Mouse (Mus musculus): Measurements from ENCODE around the gene Mcidas. TPM values are rescaled to one million over a fixed set of nuclear protein-coding genes. Genes with fewer than 3 reads are reported as not detected.

Mcidas gene
- polyA plus RNA-seq, 1 experiment, result not detected

DNA sequence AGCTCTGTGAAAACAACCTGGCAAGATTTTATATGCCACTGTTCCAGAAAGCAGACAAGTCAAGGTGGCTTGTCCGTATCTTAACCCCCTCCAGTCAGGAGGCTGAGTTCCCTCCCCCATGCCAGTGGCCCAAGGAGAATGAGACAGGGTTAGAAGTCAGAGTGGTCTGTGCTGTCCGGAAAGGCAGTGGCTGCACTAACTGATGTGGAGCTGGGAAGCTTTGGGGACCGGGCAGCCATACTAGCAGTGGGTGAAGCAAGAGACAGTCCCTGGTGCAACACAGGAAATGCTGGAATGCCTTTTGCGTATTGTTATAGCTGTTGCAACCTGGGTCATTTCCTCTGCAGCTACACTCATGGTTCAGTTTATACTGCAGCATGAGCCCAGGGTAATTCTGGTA lies 3.3 kb upstream of the Mcidas start:
- no peak for TF ChIP-seq TCF3 (IDR thresholded peaks at IDR 0.05; ENCODE audit: insufficient read length, low read depth)
- peaks cover 26% of the 10 kb centered on the region for H3K27me3 ChIP-seq (ENCODE audit: control insufficient read depth, insufficient read depth, insufficient read length)
- no peak overlapping the region for H3ac ChIP-seq (ENCODE audit: control insufficient read depth, insufficient read length)
- no peak overlapping the region for H3K4me2 ChIP-seq (ENCODE audit: low read depth)
- no peaks in the 10 kb centered on the region for H3K36me3 ChIP-seq (ENCODE audit: control insufficient read depth, insufficient read depth)
- no peaks in the 10 kb centered on the region for H3K79me2 ChIP-seq (ENCODE audit: control insufficient read depth, insufficient read depth)
- no peak overlapping the region for H3K4me3 ChIP-seq

GRCm38 (mm10) chr13:112994191-112994590 lies 546 bp downstream of the Mcidas start:
- Histone ChIP-seq H3K79me2 (ENCODE audit: control insufficient read depth, insufficient read depth) (no peaks in the 10 kb centered on the region), H3K36me3 (ENCODE audit: control insufficient read depth, insufficient read depth) (no peaks in the 10 kb centered on the region), H3ac (ENCODE audit: control insufficient read depth, insufficient read length) (no peak overlapping the region), H3K4me2 (ENCODE audit: low read depth) (peak overlapping the region; percentile 48), H3K4me3 (no peak overlapping the region), H3K27me3 (ENCODE audit: control insufficient read depth, insufficient read depth, insufficient read length) (peaks cover 26% of the 10 kb centered on the region)
- no peak for TF ChIP-seq MYOD1 (IDR thresholded peaks at IDR 0.05; ENCODE audit: control insufficient read depth in 1 of 3, insufficient read length in 2 of 3, low read depth in 2 of 3)
- no peak for TF ChIP-seq REST (IDR thresholded peaks at IDR 0.05; ENCODE audit: insufficient read depth, insufficient read length)
- no peak for TF ChIP-seq E2F4 (IDR thresholded peaks at IDR 0.05; ENCODE audit: insufficient read depth)
- TF ChIP-seq MAX (IDR thresholded peaks at IDR 0.05; ENCODE audit: low read depth), result no peak

GRCm38 (mm10) chr13:112996407-112996806 lies 2.8 kb downstream of the Mcidas start:
- Histone ChIP-seq H3K4me3 (no peak overlapping the region), H3K79me2 (ENCODE audit: control insufficient read depth, insufficient read depth) (no peaks in the 10 kb centered on the region), H3K27me3 (ENCODE audit: control insufficient read depth, insufficient read depth, insufficient read length) (peaks cover 19% of the 10 kb centered on the region), H3K4me2 (ENCODE audit: low read depth) (no peak overlapping the region), H3K36me3 (ENCODE audit: control insufficient read depth, insufficient read depth) (no peaks in the 10 kb centered on the region), H3ac (ENCODE audit: control insufficient read depth, insufficient read length) (no peak overlapping the region)
- TF ChIP-seq MYOG (IDR thresholded peaks at IDR 0.05; ENCODE audit: control insufficient read depth in 1 of 3, insufficient read depth in 1 of 3, insufficient read length in 2 of 3, low read depth in 2 of 3), result peak in 2 of 3 experiments; percentile 40 to 65
- no peak for TF ChIP-seq CEBPB (IDR thresholded peaks at IDR 0.05; ENCODE audit: insufficient read depth, poor library complexity, severe bottlenecking)
- TF ChIP-seq REST (IDR thresholded peaks at IDR 0.05; ENCODE audit: insufficient read depth, insufficient read length), result no peak
- no peak for TF ChIP-seq POLR2AphosphoS2 (IDR thresholded peaks at IDR 0.05; ENCODE audit: insufficient read length, low read depth)
- no peak for TF ChIP-seq SRF (IDR thresholded peaks at IDR 0.05; ENCODE audit: control insufficient read depth, insufficient read length, low read depth)
- TF ChIP-seq TCF3 (IDR thresholded peaks at IDR 0.05; ENCODE audit: insufficient read length, low read depth), result peak; percentile 33
- no peak for TF ChIP-seq POLR2A (IDR thresholded peaks at IDR 0.05; ENCODE audit: insufficient read length, low read depth)
- peak in 2 of 3 experiments; percentile 75 to 77 for TF ChIP-seq MYOD1 (IDR thresholded peaks at IDR 0.05; ENCODE audit: control insufficient read depth in 1 of 3, insufficient read length in 2 of 3, low read depth in 2 of 3)

DNA sequence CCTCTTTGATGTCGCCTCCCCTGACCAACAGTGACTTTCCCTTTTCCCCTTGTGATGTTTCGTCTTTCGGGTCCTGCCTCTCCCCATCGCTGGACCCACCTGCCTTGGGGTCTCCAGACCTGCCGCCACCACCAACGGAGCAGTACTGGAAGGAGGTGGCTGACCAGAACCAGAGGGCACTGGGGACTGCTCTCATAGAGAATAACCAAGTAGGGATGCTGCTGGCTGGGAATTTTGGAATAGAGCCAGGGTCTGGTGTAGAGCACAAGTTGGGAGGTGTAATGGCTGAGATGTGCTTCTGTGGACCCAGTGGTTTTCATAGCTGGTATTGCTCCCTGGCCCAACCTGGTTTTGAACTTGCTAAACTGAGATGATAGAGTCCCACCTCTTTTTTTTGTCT lies 3.7 kb downstream of the Mcidas start:
- Histone ChIP-seq H3K36me3 (ENCODE audit: control insufficient read depth, insufficient read depth) (no peaks in the 10 kb centered on the region), H3K27me3 (ENCODE audit: control insufficient read depth, insufficient read depth, insufficient read length) (peaks cover 19% of the 10 kb centered on the region), H3ac (ENCODE audit: control insufficient read depth, insufficient read length) (no peak overlapping the region), H3K4me3 (no peak overlapping the region), H3K79me2 (ENCODE audit: control insufficient read depth, insufficient read depth) (no peaks in the 10 kb centered on the region), H3K4me2 (ENCODE audit: low read depth) (no peak overlapping the region)
- TF ChIP-seq REST (IDR thresholded peaks at IDR 0.05; ENCODE audit: insufficient read depth, insufficient read length) (no peak), CEBPB (IDR thresholded peaks at IDR 0.05; ENCODE audit: insufficient read depth, poor library complexity, severe bottlenecking) (no peak), TCF12 (IDR thresholded peaks at IDR 0.05; ENCODE audit: insufficient read depth, poor library complexity, severe bottlenecking) (no peak), POLR2A (IDR thresholded peaks at IDR 0.05; ENCODE audit: insufficient read length, low read depth) (no peak), USF1 (IDR thresholded peaks at IDR 0.05; ENCODE audit: low read depth) (no peak), TCF3 (IDR thresholded peaks at IDR 0.05; ENCODE audit: insufficient read length, low read depth) (no peak), MAX (IDR thresholded peaks at IDR 0.05; ENCODE audit: low read depth) (no peak), MYOG (IDR thresholded peaks at IDR 0.05; ENCODE audit: control insufficient read depth in 1 of 3, insufficient read depth in 1 of 3, insufficient read length in 2 of 3, low read depth in 2 of 3) (no peak), MYOD1 (IDR thresholded peaks at IDR 0.05; ENCODE audit: control insufficient read depth in 1 of 3, insufficient read length in 2 of 3, low read depth in 2 of 3) (no peak)

DNA sequence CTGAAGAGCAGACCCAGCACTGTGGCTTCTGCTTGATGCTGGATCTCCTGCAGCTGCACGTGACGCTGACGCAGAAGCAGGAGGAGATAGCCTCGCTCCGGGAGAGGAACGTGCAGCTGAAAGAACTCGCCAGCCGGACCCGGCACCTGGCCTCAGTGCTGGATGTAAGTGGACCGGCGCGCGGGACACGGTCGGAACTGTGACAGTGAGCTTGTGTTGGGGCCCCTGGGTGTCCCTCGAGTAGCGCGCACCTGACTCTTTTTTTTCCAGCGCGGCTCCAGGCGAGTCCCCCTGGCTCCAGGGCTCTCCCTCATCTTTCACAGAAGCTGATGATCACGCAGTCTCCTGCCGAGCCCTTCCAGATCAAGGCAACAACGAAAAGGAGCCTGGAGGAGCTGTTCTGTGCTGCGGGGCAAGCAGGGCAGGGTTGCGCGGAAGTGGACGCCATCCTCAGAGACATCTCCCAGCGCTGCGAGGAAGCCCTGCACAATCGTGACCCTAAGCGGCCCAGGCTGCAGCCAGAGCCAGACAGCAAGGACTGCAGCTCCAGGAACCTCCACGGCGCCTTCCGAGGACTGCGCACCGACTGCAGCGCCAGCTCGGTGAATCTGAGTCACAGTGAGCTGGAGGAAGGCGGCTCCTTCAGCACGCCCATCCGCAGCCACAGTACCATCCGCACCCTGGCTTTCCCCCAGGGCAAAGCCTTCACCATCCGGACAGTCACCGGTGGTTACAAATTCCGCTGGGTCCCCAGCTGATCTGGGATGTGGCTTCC lies 5.0 kb downstream of the Mcidas start:
- Histone ChIP-seq H3ac (ENCODE audit: control insufficient read depth, insufficient read length) (no peak overlapping the region), H3K27me3 (ENCODE audit: control insufficient read depth, insufficient read depth, insufficient read length) (peaks cover 19% of the 10 kb centered on the region), H3K4me2 (ENCODE audit: low read depth) (peak overlapping the region; percentile 80), H3K4me3 (peak overlapping the region; percentile 11), H3K79me2 (ENCODE audit: control insufficient read depth, insufficient read depth) (no peaks in the 10 kb centered on the region), H3K36me3 (ENCODE audit: control insufficient read depth, insufficient read depth) (no peaks in the 10 kb centered on the region)
- peak; percentile 64 for TF ChIP-seq USF1 (IDR thresholded peaks at IDR 0.05; ENCODE audit: low read depth)
- no peak for TF ChIP-seq E2F4 (IDR thresholded peaks at IDR 0.05; ENCODE audit: insufficient read depth)

- H3K4me2 ChIP-seq (ENCODE audit: low read depth), result no peak overlapping the region
- no peak overlapping the region for H3K4me3 ChIP-seq
- H3K36me3 ChIP-seq (ENCODE audit: control insufficient read depth, insufficient read depth), result no peaks in the 10 kb centered on the region
- TF ChIP-seq MAX (IDR thresholded peaks at IDR 0.05; ENCODE audit: low read depth) (no peak), POLR2AphosphoS2 (IDR thresholded peaks at IDR 0.05; ENCODE audit: insufficient read length, low read depth) (no peak), MYOG (IDR thresholded peaks at IDR 0.05; ENCODE audit: control insufficient read depth in 1 of 3, insufficient read depth in 1 of 3, insufficient read length in 2 of 3, low read depth in 2 of 3) (no peak), USF1 (IDR thresholded peaks at IDR 0.05; ENCODE audit: low read depth) (no peak), REST (IDR thresholded peaks at IDR 0.05; ENCODE audit: insufficient read depth, insufficient read length) (no peak), SRF (IDR thresholded peaks at IDR 0.05; ENCODE audit: control insufficient read depth, insufficient read length, low read depth) (no peak), CEBPB (IDR thresholded peaks at IDR 0.05; ENCODE audit: insufficient read depth, poor library complexity, severe bottlenecking) (no peak)
- no peaks in the 10 kb centered on the region for H3K79me2 ChIP-seq (ENCODE audit: control insufficient read depth, insufficient read depth)
- H3ac ChIP-seq (ENCODE audit: control insufficient read depth, insufficient read length), result no peak overlapping the region
- H3K27me3 ChIP-seq (ENCODE audit: control insufficient read depth, insufficient read depth, insufficient read length), result peaks cover 4% of the 10 kb centered on the region
These were observed 6.4 kb downstream of the Mcidas start for GRCm38 (mm10) chr13:113000090-113000489.

Data from myocyte (in vitro differentiated cells).